Mouse (Mus musculus) frontal cortex, postnatal 10 days (tissue): ENCODE measurements at regions not wholly inside any gene's neighbourhood (a gene's known extent, or its start where the extent isn't known, plus 50 kb on each side); places are given as distances from the start of the nearest gene placed in this dataset.
A peak's percentile ranks its signal among the peaks of the same experiment; 100 is the strongest.
"Not testable (repeated sequence)": the region's sequence is repeated elsewhere in the genome, so short reads cannot be mapped to it uniquely, and the experiment has no call there.

Experiments used
- DNase-seq, 2 experiments: peaks; one replicate each; pipeline ENCODE4 v3.0.0; 2022; ENCODE audit warnings: low spot score in 2 of 2, mixed read lengths in 1 of 2

GRCm38 (mm10) chr3:80079801-80080418 lies 195.6 kb downstream of the Fam198b start:
- DNase-seq, result peak; percentile 24 to 71

GRCm38 (mm10) chr3:80081210-80081609 lies 196.9 kb downstream of the Fam198b start:
- no peak for DNase-seq

GRCm38 (mm10) chr3:80082780-80083519 lies 198.6 kb downstream of the Fam198b start:
- DNase-seq, result no peak

GRCm38 (mm10) chr3:80084168-80084567 lies 199.8 kb downstream of the Fam198b start:
- DNase-seq, result peak in 1 of 2 experiments; percentile 8

DNA sequence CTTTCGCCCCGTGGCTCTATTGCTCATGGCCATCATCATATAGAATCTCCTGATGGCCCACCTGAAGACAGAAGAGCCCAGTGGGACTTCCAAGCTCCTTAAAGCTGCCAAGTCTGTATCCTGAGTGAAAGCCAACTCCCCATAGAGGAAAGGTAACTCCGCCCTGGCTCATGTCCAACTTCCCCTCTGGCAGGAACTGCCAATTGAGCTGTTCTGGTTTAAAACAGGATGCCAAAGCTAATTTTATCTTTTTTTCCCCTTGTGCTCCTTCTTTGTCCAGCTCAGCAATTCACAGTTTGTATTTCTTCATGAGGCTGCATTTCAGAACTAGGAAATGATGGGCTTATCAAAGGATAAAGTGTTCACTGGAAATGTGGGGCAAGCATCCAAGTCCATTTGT lies 215.3 kb downstream of the Fam198b start:
- no peak for DNase-seq

GRCm38 (mm10) chr3:80120177-80120736 lies 235.9 kb downstream of the Fam198b start:
- no peak for DNase-seq

DNA sequence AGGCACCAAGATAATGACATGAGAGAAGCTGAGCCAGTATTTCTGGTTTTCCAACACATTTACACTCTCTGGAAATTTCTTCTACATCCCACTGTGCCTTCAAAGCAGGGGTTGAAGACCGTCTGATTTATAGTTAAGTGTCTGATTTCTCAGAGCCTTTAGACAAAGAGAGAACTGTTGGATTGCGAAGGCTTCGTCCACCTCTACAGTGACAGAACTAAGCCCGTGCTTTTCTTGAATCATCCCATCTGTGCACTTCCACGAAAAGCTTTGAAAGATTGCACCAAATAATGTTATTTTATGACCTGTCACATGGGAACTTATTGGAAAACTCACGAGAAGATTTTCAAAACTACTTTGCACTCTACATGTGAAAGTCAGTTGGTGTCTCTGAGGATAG lies 239.3 kb downstream of the Fam198b start:
- DNase-seq, result no peak

- no peak for DNase-seq
These were observed 240.3 kb downstream of the Fam198b start for GRCm38 (mm10) chr3:80124621-80125020.

DNA sequence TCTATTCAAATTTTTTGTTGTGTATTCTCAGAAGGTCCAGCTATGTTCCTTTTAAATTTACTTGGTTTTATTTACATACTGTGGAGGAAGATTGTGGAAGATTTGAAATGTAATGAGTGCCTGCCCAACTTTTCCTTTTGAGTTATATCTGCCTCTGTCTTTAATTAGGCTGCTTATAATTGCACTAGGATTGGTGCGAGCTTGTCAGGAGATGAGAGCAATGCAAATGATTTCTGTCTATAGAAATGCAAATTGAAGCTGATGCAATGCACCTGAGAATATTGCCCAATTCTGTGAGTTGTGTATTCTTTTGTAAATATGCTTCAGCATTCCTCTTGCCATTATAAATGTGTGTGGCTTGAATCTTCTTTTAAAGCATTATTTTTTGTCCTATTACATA lies 257.4 kb downstream of the Fam198b start:
- DNase-seq, result no peak

GRCm38 (mm10) chr3:80160473-80160872 lies 276.1 kb downstream of the Fam198b start:
- peak in 1 of 2 experiments; percentile 12 for DNase-seq

DNA sequence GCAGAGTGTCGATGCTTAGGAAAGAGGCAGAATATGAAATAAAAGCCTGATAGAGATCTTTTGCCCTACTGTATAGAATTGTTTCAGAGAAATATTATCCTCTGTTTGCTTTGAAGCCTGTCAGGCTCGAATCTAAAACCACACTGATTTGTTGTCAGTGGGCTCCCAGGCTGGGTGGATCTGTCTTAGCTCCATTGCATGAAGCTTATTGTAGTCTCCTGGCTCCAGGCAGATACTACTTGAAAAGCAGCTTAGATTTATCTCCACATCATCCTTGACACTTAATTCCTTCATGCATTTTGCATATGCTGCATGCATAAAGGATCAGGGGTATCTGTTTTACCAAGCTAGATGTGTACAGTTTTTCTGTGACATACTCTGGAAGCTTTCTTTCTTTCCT lies 297.4 kb downstream of the Fam198b start:
- no peak for DNase-seq

- not testable (repeated sequence) for DNase-seq
These were observed 297.8 kb downstream of the Fam198b start for GRCm38 (mm10) chr3:80182161-80182560.

DNA sequence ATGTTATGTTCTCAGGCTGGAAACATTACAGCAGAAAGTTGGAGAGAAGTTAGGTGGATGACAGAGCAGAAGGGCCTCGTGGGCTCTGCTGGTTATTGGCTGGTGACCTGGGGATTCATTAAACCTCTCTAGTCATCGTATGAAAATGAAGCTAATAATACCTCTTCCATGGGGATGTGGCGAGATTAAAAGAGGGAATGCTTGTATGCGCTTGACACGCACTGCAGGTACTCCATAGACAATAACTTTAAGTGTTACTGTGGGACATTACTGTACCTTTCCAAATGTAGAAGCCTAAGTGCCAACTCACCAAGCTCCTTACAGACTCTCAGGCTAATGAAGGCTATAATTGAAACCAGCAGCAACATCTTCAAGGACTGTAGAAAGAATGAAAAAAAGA lies 303.1 kb downstream of the Fam198b start:
- no peak for DNase-seq

- no peak for DNase-seq
These were observed 316.6 kb downstream of the Fam198b start for GRCm38 (mm10) chr3:80200904-80201303.

- no peak for DNase-seq
These were observed 320.5 kb downstream of the Fam198b start for GRCm38 (mm10) chr3:80204821-80205220.

DNA sequence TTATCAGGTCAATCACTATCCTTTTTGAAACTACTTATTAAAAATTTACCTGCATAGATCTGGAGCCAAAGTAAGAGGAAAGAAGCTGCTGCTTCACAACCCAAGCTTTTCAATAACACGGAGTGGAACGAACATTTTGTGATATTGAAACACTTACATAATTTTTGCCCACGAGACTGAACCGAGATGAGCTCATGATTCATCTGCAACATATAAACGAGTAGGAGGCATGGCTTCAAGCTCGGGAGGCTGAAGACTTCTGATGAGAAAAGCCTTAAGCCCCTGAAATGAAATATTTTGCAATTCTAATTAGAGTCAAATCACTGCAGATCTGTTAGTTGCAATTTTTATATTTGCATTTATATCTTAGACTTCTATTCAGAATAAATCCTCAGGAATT lies 321.0 kb downstream of the Fam198b start:
- DNase-seq, result peak in 1 of 2 experiments; percentile 14

DNA sequence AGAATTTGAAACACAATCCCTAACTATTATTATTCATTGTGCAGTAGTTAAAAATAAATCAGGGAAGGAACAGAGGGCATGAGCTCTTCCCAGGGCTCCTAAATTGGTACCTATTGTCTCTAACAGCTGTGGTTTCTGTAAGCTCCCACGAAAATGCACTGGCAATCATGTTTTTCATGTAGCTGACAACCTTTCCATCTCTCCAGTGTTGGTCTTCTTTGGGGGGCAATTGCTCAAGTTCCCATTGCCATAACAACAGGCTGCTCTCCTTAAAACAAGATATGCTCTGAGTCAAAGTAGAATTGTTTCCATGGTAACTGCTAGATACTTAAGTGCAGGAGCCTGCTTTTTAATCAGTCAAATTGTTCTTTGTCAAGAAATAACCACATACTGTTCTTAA lies 322.7 kb downstream of the Fam198b start:
- DNase-seq, result no peak

GRCm38 (mm10) chr3:80208028-80208427 lies 323.7 kb downstream of the Fam198b start:
- no peak for DNase-seq

DNA sequence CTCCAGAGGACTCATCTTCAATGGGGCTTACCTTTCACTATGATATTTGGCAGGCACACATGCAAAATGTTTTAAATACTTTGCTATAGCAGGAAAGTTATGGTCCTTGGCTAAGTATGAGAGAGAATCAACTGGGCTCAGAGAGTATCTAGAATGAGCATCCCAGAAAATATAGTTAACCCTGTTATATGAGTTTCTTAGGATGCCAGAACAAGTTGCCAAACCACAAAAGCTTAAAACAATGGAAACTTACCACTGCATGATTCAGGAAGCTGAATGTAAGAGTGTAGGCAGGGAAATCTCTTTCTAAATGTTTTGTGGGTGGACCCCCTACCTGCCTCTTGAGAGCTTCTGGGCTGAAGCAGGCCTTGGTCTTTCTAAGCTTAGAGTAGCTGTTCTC lies 325.3 kb downstream of the Fam198b start:
- no peak for DNase-seq

- DNase-seq, result peak in 1 of 2 experiments; percentile 9
These were observed 327.2 kb downstream of the Fam198b start for GRCm38 (mm10) chr3:80211323-80212109.

- no peak for DNase-seq
These were observed 364.3 kb downstream of the Fam198b start for GRCm38 (mm10) chr3:80248611-80249010.

- DNase-seq, result no peak
These were observed 365.6 kb downstream of the Fam198b start for GRCm38 (mm10) chr3:80249974-80250373.
